Mouse (Mus musculus) heart, embryonic 13.5 days (tissue): ENCODE data around the gene Ubqln2. TPM values are rescaled to one million over a fixed set of nuclear protein-coding genes. Genes with fewer than 3 reads are reported as not detected.

Source experiments
- ATAC-seq: fragments of 200-750 bp; cut with Nextera tagmentation; 2 replicates; pipeline ENCODE4 v1.8.0; 2017; ENCODE audit warnings: moderate TSS enrichment; ENCODE audit not compliant: insufficient number of reproducible peaks, low FRiP score, low TSS enrichment; ENCODE audit errors: extremely low read depth
- H3K27ac ChIP-seq: fragments of 300-500 bp; sonication (generic); replicated peaks from 2 replicates; pipeline ENCODE4 v1.5.1; 2015; ENCODE audit warnings: moderate library complexity, mild to moderate bottlenecking, inconsistent platforms
- H3K27me3 ChIP-seq: fragments of 300-500 bp; sonication (generic); replicated peaks from 2 replicates; pipeline ENCODE4 v1.6.1; 2015; ENCODE audit warnings: mild to moderate bottlenecking, inconsistent platforms
- H3K36me3 ChIP-seq: fragments of 300-500 bp; sonication (generic); 2 replicates; pipeline ENCODE4 v1.6.1; 2015; ENCODE audit warnings: mild to moderate bottlenecking, inconsistent platforms
- H3K4me1 ChIP-seq: fragments of 300-500 bp; sonication (generic); 2 replicates; pipeline ENCODE4 v1.6.1; 2015; ENCODE audit warnings: inconsistent platforms
- H3K4me2 ChIP-seq: fragments of 300-500 bp; sonication (generic); 2 replicates; pipeline ENCODE4 v1.6.1; 2015; ENCODE audit warnings: inconsistent platforms, mild to moderate bottlenecking, moderate library complexity
- H3K4me3 ChIP-seq: fragments of 300-500 bp; sonication (generic); 2 replicates; pipeline ENCODE4 v1.5.1; 2015; ENCODE audit warnings: moderate library complexity, mild to moderate bottlenecking, inconsistent platforms
- H3K9ac ChIP-seq: fragments of 300-500 bp; sonication (generic); 2 replicates; pipeline ENCODE4 v1.6.1; 2015; ENCODE audit warnings: inconsistent platforms, mild to moderate bottlenecking, moderate library complexity
- H3K9me3 ChIP-seq: fragments of 300-500 bp; sonication (generic); 2 replicates; pipeline ENCODE4 v1.6.1; 2016; ENCODE audit warnings: inconsistent platforms
- WGBS: fragments of 180-500 bp; shearing (Covaris S2); methylation state at CpG from one replicate; pipeline ENCODE4 v1.1.7; 2015; ENCODE audit warnings: mixed read lengths; 5-methylcytosine and 5-hydroxymethylcytosine counted together
- polyA plus RNA-seq: library from polyadenylated mRNA; unstranded; fragments of >200 nt; fragmentation: Nextera tagmentation; extraction: Ambion mirVana; gene quantifications from 2 replicates; pipeline ENCODE4 v1.2.1, GENCODE M21; 2015

Ubqln2 gene
- polyA plus RNA-seq, result 13.6 and 13.8 TPM in 2 replicates

DNA sequence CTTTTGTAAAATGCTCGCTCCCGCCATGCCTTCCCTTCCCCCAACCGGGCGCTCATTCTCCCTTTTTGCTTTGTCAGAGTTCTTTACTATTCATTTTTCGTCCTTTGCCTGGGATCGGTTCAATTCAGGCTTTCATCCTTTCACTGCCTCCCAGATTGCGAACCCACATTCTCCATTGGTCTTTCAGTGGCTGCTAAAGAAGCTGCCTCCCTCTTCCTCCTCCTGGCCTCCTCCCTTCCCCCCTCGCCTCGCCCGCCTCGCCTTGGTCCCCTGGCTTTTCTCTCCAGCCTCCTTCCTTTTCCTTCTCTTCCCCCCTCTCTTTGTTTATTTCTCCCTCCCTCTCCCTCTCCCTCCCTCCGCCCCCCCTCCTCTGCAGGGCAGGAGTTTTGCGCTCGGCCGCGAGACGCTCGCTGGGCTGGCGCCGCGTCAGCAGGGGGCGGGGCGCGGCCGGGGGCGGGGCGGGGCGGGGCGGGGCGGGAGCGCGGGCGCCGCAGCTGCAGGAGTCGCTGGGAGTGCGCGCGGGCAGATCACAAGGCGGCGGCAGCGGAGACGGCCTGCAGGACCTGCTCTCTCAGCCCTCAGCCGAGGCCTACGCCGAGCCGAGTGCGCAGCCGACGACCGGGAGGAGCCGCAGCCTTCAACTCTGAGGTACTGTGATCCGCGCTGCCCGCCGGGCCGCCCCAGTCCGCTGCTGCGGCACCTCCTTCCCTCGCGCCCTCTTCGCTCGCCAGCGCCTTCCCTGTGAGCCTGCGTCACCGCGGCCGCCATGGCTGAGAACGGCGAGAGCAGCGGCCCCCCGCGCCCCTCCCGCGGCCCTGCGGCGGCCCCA, at the start of gene Ubqln2:
TSS of gene Ubqln2 (plus strand) at position 540 of the 829 bp plus-strand sequence.
- peak within 1 kb of the TSS; percentile 84 for H3K4me2 ChIP-seq
- no peaks in the 10 kb centered on the region for H3K27me3 ChIP-seq
- WGBS, result 10% methylated on average over 51 of the region's 76 CpGs
- peak; percentile 90 for ATAC-seq
- H3K9ac ChIP-seq, result peak within 1 kb of the TSS; percentile 89
- H3K9me3 ChIP-seq, result no peaks in the 10 kb centered on the region
- peak within 1 kb of the TSS; percentile 95 for H3K27ac ChIP-seq
- H3K4me1 ChIP-seq, result no peaks in the 10 kb centered on the region
- H3K36me3 ChIP-seq, result no peaks in the 10 kb centered on the region
- H3K4me3 ChIP-seq, result peak within 1 kb of the TSS; percentile 69

DNA sequence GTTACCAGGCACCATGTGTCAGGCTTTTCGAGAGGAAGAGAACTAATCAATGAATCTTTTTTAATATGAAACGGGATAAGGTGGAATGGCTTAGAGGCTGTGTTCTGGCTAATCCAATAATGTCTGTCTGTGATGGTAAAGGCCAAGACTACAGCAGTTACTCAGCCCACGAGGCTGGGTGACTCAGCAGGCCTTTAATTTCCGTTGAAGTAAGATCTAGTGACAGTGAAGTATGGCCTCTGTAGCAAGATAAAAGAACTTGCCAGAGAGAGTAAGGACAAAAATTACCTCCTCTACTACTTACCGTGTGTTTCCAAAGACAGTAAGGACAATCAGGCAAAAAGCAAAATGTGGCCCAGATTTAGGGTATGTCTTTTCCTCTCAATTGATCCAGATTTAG, 46.1 kb upstream of the Ubqln2 start:
- Histone ChIP-seq H3K36me3 (no peaks in the 10 kb centered on the region), H3K4me1 (no peaks in the 10 kb centered on the region), H3K9me3 (no peaks in the 10 kb centered on the region), H3K4me2 (no peak overlapping the region), H3K27ac (no peak overlapping the region), H3K4me3 (no peak overlapping the region), H3K9ac (no peak overlapping the region), H3K27me3 (no peaks in the 10 kb centered on the region)
- 54% methylated on average over 5 of the region's 5 CpGs for WGBS
- ATAC-seq, result no peak

DNA sequence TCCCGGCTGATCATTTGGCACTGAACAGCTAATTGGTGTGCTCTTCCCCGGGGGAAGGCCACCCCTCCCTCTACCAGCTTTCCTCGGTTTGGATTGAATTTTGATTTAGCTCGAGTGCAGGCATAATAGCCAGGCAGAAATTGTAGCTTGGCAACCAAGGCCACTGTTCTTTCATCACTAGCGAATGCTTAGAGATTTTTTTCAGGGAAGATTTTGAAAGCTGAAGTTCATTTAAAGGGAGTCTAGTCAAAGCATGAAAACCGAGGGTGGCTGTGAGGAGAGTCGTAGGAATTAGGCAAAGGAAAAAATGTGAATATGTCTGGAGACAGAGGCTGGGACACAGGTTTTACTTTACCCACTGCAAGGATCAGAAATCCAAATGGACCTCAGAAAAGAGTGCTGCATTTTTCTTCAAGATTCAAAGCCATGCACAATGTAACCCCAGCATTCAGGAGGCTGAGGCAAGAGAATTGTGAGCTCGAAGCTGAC, 21.2 kb upstream of the Ubqln2 start:
- WGBS, result 60% methylated on average over 8 of the region's 8 CpGs
- ATAC-seq, result no peak
- Histone ChIP-seq H3K9me3 (no peaks in the 10 kb centered on the region), H3K36me3 (no peaks in the 10 kb centered on the region), H3K4me2 (no peak overlapping the region), H3K27ac (no peak overlapping the region), H3K27me3 (no peaks in the 10 kb centered on the region), H3K9ac (no peak overlapping the region), H3K4me3 (no peak overlapping the region), H3K4me1 (no peaks in the 10 kb centered on the region)

DNA sequence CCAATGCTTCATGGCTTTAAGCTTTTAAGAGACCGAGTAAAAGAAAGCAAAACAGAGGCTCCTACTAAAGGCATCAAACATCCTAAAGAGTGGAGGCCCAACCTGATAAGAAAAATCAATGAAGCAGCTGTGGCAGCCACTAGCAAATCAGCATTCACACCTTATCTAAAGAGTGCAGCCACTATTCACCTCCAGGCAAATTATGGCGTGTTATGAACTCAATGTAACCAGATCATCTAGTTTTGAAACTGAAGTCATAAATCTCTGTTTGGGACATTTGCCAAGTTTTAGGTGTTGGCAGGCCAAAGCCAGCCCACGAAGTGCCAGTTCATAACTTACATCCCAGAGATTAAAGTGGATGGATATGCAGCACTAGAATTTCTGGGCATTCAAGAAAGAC, 5.7 kb upstream of the Ubqln2 start:
- WGBS, result 27% methylated on average over 3 of the region's 3 CpGs
- H3K36me3 ChIP-seq, result no peaks in the 10 kb centered on the region
- no peak overlapping the region for H3K9ac ChIP-seq
- no peak overlapping the region for H3K4me3 ChIP-seq
- ATAC-seq, result no peak
- no peaks in the 10 kb centered on the region for H3K27me3 ChIP-seq
- no peak overlapping the region for H3K4me2 ChIP-seq
- H3K9me3 ChIP-seq, result no peaks in the 10 kb centered on the region
- no peak overlapping the region for H3K27ac ChIP-seq
- no peaks in the 10 kb centered on the region for H3K4me1 ChIP-seq

DNA sequence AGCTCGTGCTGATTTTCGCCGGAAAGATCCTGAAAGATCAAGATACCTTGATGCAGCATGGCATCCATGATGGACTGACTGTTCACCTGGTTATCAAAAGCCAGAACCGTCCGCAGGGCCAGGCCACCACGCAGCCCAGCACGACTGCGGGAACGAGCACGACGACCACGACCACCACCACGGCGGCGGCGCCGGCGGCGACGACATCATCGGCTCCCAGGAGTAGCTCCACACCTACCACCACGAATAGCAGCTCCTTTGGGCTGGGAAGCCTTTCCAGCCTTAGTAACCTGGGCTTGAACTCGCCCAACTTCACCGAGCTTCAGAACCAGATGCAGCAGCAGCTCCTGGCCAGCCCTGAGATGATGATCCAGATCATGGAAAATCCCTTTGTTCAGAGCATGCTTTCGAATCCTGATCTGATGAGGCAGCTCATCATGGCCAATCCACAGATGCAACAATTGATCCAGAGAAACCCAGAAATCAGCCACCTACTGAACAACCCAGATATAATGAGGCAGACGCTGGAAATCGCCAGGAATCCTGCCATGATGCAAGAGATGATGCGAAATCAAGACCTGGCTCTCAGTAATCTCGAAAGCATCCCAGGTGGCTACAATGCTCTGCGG, 752 bp downstream of the Ubqln2 start:
- peak overlapping the region; percentile 89 for H3K9ac ChIP-seq
- H3K27ac ChIP-seq, result peak overlapping the region; percentile 95
- H3K4me1 ChIP-seq, result no peaks in the 10 kb centered on the region
- 14% methylated on average over 30 of the region's 30 CpGs for WGBS
- no peaks in the 10 kb centered on the region for H3K27me3 ChIP-seq
- no peaks in the 10 kb centered on the region for H3K36me3 ChIP-seq
- H3K9me3 ChIP-seq, result no peaks in the 10 kb centered on the region
- peak overlapping the region; percentile 69 for H3K4me3 ChIP-seq
- peak; percentile 47; the same call in 1 of the 2 replicates for ATAC-seq
- peak overlapping the region; percentile 84 for H3K4me2 ChIP-seq

DNA sequence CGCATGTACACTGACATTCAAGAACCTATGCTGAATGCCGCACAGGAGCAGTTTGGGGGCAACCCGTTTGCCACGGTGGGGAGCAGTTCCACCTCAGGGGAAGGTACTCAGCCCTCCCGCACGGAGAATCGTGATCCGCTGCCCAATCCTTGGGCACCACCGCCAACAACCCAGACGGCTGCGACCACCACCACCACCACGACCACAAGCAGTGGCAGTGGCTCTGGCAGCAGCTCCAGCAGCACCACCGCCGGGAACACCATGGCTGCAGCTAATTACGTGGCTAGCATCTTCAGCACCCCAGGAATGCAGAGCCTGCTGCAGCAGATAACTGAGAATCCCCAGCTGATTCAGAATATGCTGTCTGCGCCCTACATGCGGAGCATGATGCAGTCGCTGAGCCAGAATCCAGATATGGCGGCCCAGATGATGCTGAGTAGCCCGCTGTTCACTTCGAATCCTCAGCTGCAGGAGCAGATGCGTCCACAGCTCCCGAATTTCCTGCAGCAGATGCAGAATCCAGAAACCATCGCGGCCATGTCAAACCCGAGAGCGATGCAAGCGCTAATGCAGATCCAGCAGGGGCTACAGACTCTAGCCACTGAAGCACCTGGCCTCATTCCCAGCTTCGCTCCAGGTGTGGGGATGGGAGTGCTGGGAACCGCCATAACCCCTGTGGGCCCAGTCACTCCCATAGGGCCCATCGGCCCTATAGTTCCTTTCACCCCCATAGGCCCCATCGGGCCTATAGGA, 1.4 kb downstream of the Ubqln2 start:
- H3K9ac ChIP-seq, result peak overlapping the region; percentile 89
- H3K27ac ChIP-seq, result peak overlapping the region; percentile 95; the same call in 1 of the 2 replicates
- H3K4me2 ChIP-seq, result peak overlapping the region; percentile 84
- H3K27me3 ChIP-seq, result no peaks in the 10 kb centered on the region
- H3K4me3 ChIP-seq, result peak overlapping the region; percentile 69
- no peaks in the 10 kb centered on the region for H3K4me1 ChIP-seq
- ATAC-seq, result no peak
- WGBS, result 19% methylated on average over 32 of the region's 32 CpGs
- H3K36me3 ChIP-seq, result no peaks in the 10 kb centered on the region
- no peaks in the 10 kb centered on the region for H3K9me3 ChIP-seq

DNA sequence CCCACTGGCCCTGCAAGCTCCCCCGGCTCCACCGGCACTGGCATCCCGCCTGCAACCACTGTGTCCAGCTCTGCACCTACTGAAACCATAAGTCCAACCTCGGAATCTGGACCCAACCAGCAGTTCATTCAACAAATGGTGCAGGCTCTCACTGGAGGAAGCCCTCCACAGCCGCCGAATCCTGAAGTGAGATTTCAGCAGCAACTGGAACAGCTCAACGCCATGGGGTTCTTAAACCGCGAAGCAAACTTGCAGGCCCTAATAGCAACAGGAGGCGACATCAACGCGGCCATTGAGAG, 2.0 kb downstream of the Ubqln2 start:
- peak overlapping the region; percentile 84 for H3K4me2 ChIP-seq
- H3K27me3 ChIP-seq, result no peaks in the 10 kb centered on the region
- peak overlapping the region; percentile 69 for H3K4me3 ChIP-seq
- ATAC-seq, result no peak
- no peak overlapping the region for H3K27ac ChIP-seq
- no peaks in the 10 kb centered on the region for H3K9me3 ChIP-seq
- no peaks in the 10 kb centered on the region for H3K36me3 ChIP-seq
- no peaks in the 10 kb centered on the region for H3K4me1 ChIP-seq
- H3K9ac ChIP-seq, result peak overlapping the region; percentile 89
- WGBS, result 17% methylated on average over 12 of the region's 12 CpGs

DNA sequence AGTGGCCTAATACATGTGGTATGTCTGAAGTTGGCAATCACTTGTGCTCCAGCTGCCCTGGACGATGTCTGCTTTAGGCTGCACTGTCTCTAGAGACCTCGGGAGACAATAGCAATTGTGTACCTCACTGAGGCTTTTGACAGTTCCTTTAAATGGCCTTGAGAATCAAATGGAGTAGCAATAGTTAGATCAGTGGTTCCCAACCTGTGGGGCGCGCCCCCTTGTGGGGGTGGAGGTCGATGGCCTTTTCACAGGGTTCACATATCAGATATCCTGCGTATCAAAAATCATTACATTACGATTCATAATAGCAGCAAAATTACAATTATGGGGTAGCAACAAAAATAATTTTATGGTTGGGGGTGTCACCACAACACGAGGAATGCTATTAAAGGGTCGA, 7.9 kb downstream of the Ubqln2 start:
- WGBS, result 39% methylated on average over 9 of the region's 9 CpGs
- no peak overlapping the region for H3K27ac ChIP-seq
- ATAC-seq, result no peak

DNA sequence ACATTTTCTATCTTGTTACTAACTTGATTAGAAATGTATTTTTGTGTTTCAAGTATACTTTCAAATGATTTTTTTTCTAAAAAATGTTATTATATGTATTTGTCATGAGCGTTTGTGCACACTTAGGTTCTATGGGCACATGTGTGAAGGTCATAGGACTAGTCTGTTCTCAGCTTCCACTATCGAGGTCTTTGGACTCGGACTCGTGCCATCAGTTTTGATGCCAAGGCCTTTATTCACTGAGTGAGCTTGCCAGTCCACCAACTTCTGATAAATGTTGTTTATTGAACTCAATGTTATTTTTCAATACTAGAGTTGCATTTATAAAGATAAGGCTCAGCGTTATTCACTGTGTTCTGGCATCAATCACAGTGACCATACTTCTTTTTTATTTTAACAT, 17.5 kb downstream of the Ubqln2 start:
- Histone ChIP-seq H3K9ac (no peak overlapping the region), H3K36me3 (no peaks in the 10 kb centered on the region), H3K27me3 (no peaks in the 10 kb centered on the region), H3K27ac (no peak overlapping the region), H3K4me3 (no peak overlapping the region), H3K4me1 (no peaks in the 10 kb centered on the region), H3K4me2 (no peak overlapping the region), H3K9me3 (no peaks in the 10 kb centered on the region)
- 78% methylated on average over 5 of the region's 5 CpGs for WGBS
- ATAC-seq, result no peak

More for the DNA sequence above, 7.9 kb downstream of the Ubqln2 start:
- Histone ChIP-seq H3K4me3 (no peak overlapping the region), H3K27me3 (no peaks in the 10 kb centered on the region), H3K4me2 (no peak overlapping the region), H3K9me3 (no peaks in the 10 kb centered on the region), H3K4me1 (no peaks in the 10 kb centered on the region), H3K36me3 (no peaks in the 10 kb centered on the region), H3K9ac (no peak overlapping the region)

DNA sequence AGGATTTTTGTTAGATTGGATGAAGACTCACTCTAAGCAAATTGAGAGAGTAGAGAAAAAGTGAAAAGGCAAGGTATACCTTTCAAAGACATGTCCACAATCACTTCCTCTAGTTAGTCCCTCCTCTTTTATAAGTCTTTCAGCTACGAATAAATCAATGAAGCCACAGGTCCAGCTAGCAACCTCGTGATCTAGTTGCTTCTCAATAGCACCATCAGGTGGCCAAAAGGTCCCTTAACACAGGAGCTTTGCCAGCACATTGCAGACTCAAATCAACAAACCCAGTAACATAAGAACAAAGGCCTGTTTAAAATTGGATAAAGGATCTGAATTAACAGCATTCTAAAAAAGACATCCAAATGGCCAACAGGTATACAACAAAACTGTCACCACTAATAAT, 30.4 kb downstream of the Ubqln2 start:
- ATAC-seq, result no peak

More for the DNA sequence above, 30.4 kb downstream of the Ubqln2 start:
- Histone ChIP-seq H3K4me3 (no peak overlapping the region), H3K9ac (no peak overlapping the region), H3K4me1 (no peaks in the 10 kb centered on the region), H3K27ac (no peak overlapping the region), H3K4me2 (no peak overlapping the region), H3K27me3 (no peaks in the 10 kb centered on the region), H3K36me3 (no peaks in the 10 kb centered on the region), H3K9me3 (no peaks in the 10 kb centered on the region)
- WGBS, result 18% methylated on average over 2 of the region's 2 CpGs
